Mouse (Mus musculus): ENCODE measurements around the gene Got1. TPM values are rescaled to one million over a fixed set of nuclear protein-coding genes. Genes with fewer than 3 reads are reported as not detected.
"Not testable (repeated sequence)": the region's sequence is repeated elsewhere in the genome, so short reads cannot be mapped to it uniquely, and the experiment has no call there.

The Got1 gene
- polyA plus RNA-seq, 1 experiment = 196 TPM

DNA sequence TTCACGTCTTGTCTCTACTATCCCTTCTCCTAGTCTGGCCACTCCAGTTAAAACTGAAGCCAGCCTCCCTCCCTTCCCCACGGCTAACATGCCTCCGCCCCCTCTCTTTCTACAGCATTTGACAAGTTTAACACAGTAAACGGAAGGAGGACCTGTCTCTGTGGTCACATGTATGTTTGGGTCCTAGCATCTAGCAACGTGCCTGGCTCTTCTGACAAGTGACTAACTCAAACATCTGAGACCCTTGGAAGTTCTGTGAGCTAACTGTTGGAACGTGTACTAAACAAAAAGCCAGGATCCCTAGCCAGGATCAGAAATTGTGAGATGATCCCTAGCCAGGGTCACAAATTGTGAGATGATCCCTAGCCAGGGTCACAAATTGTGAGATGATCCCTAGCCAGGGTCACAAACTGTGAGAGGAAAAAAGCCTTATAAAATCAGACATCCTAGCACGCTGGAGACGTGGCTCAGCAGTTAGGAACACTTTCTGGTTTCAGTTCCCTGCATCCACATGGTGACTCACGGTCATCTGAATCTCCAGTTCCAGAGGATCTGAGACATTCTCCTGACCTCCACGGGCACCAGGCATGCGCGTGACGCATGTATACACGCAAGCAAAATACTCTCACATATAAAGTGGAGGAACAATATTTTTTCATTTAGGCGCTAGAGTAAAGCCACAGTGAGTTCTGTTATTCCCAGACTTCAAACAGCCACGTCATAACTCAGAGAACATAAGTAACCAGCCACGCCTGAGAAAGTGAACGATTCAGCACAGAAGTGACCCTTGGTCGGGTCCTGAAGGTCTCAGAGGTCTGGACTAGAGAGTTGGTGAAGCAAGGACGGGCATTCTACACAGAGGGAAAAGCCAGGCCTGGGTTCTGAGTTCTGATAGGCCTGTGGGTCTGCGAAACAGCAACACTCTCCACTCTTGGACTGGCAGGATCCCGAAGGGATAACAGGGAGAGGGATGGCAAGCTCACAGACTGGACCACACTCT is 12.5 kb downstream of the Got1 start:
- peak overlapping the region; percentile 70 for H3K4me2 ChIP-seq (ENCODE audit: low read depth)
- TF ChIP-seq USF1 (IDR thresholded peaks at IDR 0.05; ENCODE audit: low read depth) = peak; percentile 6
- TF ChIP-seq E2F4 (IDR thresholded peaks at IDR 0.05; ENCODE audit: insufficient read depth) = no peak
- no peaks in the 10 kb centered on the region for H3K27me3 ChIP-seq (ENCODE audit: control insufficient read depth, insufficient read depth, insufficient read length)
- H3K4me3 ChIP-seq = no peak overlapping the region
- peaks cover 67% of the 10 kb centered on the region for H3K36me3 ChIP-seq (ENCODE audit: control insufficient read depth, insufficient read depth)
- peaks cover 60% of the 10 kb centered on the region for H3K79me2 ChIP-seq (ENCODE audit: control insufficient read depth, insufficient read depth)
- no peak overlapping the region for H3ac ChIP-seq (ENCODE audit: control insufficient read depth, insufficient read length)

DNA sequence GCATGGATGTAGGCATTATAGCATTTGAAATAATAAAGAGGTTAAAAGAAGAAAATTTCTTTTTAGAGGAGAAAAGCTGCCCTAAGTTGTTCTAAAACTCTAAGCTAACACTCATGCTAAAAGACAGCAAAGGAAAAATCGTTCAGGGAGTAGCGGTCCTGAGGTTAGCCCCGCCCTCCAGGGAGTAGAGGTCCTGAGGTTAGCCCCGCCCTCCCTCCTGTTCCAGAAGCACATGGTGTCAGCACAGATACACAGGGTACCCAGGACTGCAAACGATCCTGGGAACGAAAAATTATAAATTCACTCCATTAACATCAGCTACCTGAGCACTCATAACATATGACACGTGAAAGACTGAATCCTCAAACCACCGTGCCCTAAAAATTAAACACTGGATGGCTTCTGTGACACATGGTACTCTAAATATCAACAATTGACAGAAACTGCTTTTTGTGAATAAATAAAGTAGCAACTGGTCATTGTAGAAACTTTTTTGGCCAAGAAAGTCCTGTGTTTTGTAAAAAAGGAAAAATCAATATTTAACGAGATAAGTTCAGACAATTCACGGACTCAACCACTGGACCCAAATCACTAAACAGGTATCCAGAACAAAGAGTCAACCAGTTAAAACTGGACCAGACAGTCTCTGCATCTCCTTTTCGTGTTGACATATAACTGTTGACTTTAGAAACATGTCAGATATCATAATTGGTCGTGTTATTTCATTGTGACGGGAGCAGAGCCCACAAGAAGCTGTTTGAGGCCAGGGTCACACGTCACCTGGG is 13.8 kb downstream of the Got1 start:
- Histone ChIP-seq H3K36me3 (ENCODE audit: control insufficient read depth, insufficient read depth) (peaks cover 69% of the 10 kb centered on the region), H3K27me3 (ENCODE audit: control insufficient read depth, insufficient read depth, insufficient read length) (no peaks in the 10 kb centered on the region), H3K79me2 (ENCODE audit: control insufficient read depth, insufficient read depth) (peaks cover 47% of the 10 kb centered on the region), H3K4me2 (ENCODE audit: low read depth) (peak overlapping the region; percentile 70), H3ac (ENCODE audit: control insufficient read depth, insufficient read length) (no peak overlapping the region), H3K4me3 (no peak overlapping the region)
- TF ChIP-seq POLR2A (IDR thresholded peaks at IDR 0.05; ENCODE audit: insufficient read length, low read depth) (no peak), TCF3 (IDR thresholded peaks at IDR 0.05; ENCODE audit: insufficient read length, low read depth) (no peak), E2F4 (IDR thresholded peaks at IDR 0.05; ENCODE audit: insufficient read depth) (no peak), USF1 (IDR thresholded peaks at IDR 0.05; ENCODE audit: low read depth) (no peak), REST (IDR thresholded peaks at IDR 0.05; ENCODE audit: insufficient read depth, insufficient read length) (no peak), MAX (IDR thresholded peaks at IDR 0.05; ENCODE audit: low read depth) (no peak), MYOD1 (IDR thresholded peaks at IDR 0.05; ENCODE audit: control insufficient read depth in 1 of 3, insufficient read length in 2 of 3, low read depth in 2 of 3) (no peak), CEBPB (IDR thresholded peaks at IDR 0.05; ENCODE audit: insufficient read depth, poor library complexity, severe bottlenecking) (no peak), TCF12 (IDR thresholded peaks at IDR 0.05; ENCODE audit: insufficient read depth, poor library complexity, severe bottlenecking) (no peak), POLR2AphosphoS2 (IDR thresholded peaks at IDR 0.05; ENCODE audit: insufficient read length, low read depth) (no peak), MYOG (IDR thresholded peaks at IDR 0.05; ENCODE audit: control insufficient read depth in 1 of 3, insufficient read depth in 1 of 3, insufficient read length in 2 of 3, low read depth in 2 of 3) (no peak), SRF (IDR thresholded peaks at IDR 0.05; ENCODE audit: control insufficient read depth, insufficient read length, low read depth) (no peak)

DNA sequence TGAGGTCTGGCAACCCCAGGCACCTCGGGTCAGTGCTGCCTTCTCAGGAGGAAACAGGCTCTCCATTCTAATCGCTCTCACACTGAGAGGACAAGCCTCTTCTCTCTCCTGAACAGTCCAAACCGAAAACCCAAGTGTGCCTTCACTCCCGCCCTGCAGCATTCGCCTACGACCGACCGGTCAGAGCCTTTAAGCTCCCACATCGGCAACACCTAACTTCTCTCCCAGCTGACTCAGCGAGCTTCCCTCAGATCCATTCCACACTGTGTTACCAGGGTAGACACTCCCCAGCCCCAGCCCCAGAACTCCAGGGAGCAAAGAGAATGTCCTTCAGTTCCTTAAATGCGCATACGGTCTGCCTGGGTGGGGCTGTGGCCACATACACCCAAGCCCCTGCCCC is 19.0 kb downstream of the Got1 start:
- no peak overlapping the region for H3ac ChIP-seq (ENCODE audit: control insufficient read depth, insufficient read length)
- H3K36me3 ChIP-seq (ENCODE audit: control insufficient read depth, insufficient read depth) = peaks cover 85% of the 10 kb centered on the region
- H3K27me3 ChIP-seq (ENCODE audit: control insufficient read depth, insufficient read depth, insufficient read length) = no peaks in the 10 kb centered on the region
- H3K79me2 ChIP-seq (ENCODE audit: control insufficient read depth, insufficient read depth) = peaks cover 27% of the 10 kb centered on the region
- H3K4me2 ChIP-seq (ENCODE audit: low read depth) = no peak overlapping the region
- TF ChIP-seq TCF12 (IDR thresholded peaks at IDR 0.05; ENCODE audit: insufficient read depth, poor library complexity, severe bottlenecking) = no peak
- TF ChIP-seq MAX (IDR thresholded peaks at IDR 0.05; ENCODE audit: low read depth) = no peak
- no peak for TF ChIP-seq MYOG (IDR thresholded peaks at IDR 0.05; ENCODE audit: control insufficient read depth in 1 of 3, insufficient read depth in 1 of 3, insufficient read length in 2 of 3, low read depth in 2 of 3)
- TF ChIP-seq SRF (IDR thresholded peaks at IDR 0.05; ENCODE audit: control insufficient read depth, insufficient read length, low read depth) = no peak
- TF ChIP-seq POLR2A (IDR thresholded peaks at IDR 0.05; ENCODE audit: insufficient read length, low read depth) = no peak
- TF ChIP-seq CEBPB (IDR thresholded peaks at IDR 0.05; ENCODE audit: insufficient read depth, poor library complexity, severe bottlenecking) = no peak
- TF ChIP-seq REST (IDR thresholded peaks at IDR 0.05; ENCODE audit: insufficient read depth, insufficient read length) = no peak
- no peak for TF ChIP-seq TCF3 (IDR thresholded peaks at IDR 0.05; ENCODE audit: insufficient read length, low read depth)
- no peak for TF ChIP-seq USF1 (IDR thresholded peaks at IDR 0.05; ENCODE audit: low read depth)
- no peak for TF ChIP-seq POLR2AphosphoS2 (IDR thresholded peaks at IDR 0.05; ENCODE audit: insufficient read length, low read depth)
- no peak for TF ChIP-seq E2F4 (IDR thresholded peaks at IDR 0.05; ENCODE audit: insufficient read depth)
- H3K4me3 ChIP-seq = no peak overlapping the region

DNA sequence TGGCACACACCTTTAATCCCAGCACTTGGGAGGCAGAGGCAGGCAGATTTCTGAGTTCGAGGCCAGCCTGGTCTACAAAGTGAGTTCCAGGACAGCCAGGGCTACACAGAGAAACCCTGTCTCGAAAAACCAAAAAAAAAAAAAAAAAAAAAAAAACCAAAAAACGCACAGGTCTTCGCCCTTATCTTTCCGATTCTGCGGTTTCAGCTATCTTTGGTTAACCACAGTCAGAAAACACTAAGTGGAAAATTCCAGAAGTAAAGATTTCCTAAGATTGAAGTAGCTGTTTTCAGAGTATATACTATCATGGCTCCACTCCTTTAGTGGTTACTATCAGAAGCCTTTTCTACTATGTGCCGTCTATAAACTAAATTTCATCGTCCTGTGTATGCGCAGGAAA is 20.8 kb downstream of the Got1 start:
- H3K4me2 ChIP-seq (ENCODE audit: low read depth); H3K4me3 ChIP-seq; H3K79me2 ChIP-seq (ENCODE audit: control insufficient read depth, insufficient read depth); H3K27me3 ChIP-seq (ENCODE audit: control insufficient read depth, insufficient read depth, insufficient read length); H3ac ChIP-seq (ENCODE audit: control insufficient read depth, insufficient read length): not testable (repeated sequence)
- H3K36me3 ChIP-seq (ENCODE audit: control insufficient read depth, insufficient read depth) = peaks cover 67% of the 10 kb centered on the region

DNA sequence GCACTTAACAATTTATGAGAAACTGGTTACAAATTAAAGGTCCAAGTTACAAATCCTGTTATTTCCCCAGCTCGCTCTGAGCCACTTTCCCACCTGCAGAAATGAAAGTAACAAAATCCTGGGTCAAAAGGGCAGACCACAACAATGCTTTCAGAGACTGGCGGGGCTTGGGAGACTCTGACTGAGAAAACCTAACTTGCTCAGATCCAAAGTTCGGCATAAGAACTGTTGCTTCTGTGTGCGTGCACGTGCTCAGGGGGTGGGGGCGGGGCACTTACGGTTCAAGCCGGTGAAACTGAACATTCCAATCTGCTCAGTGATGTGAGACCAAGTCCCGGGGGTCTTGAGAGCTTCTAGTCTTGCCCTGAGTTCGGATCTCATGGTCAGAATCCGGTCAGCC is 21.8 kb downstream of the Got1 start:
- Histone ChIP-seq H3K36me3 (ENCODE audit: control insufficient read depth, insufficient read depth) (peaks cover 59% of the 10 kb centered on the region), H3K4me3 (no peak overlapping the region), H3K79me2 (ENCODE audit: control insufficient read depth, insufficient read depth) (no peaks in the 10 kb centered on the region), H3K4me2 (ENCODE audit: low read depth) (no peak overlapping the region), H3K27me3 (ENCODE audit: control insufficient read depth, insufficient read depth, insufficient read length) (no peaks in the 10 kb centered on the region), H3ac (ENCODE audit: control insufficient read depth, insufficient read length) (no peak overlapping the region)
- TF ChIP-seq MYOG (IDR thresholded peaks at IDR 0.05; ENCODE audit: control insufficient read depth in 1 of 3, insufficient read depth in 1 of 3, insufficient read length in 2 of 3, low read depth in 2 of 3) = no peak
- TF ChIP-seq TCF3 (IDR thresholded peaks at IDR 0.05; ENCODE audit: insufficient read length, low read depth) = no peak
- TF ChIP-seq USF1 (IDR thresholded peaks at IDR 0.05; ENCODE audit: low read depth) = no peak
- TF ChIP-seq REST (IDR thresholded peaks at IDR 0.05; ENCODE audit: insufficient read depth, insufficient read length) = no peak
- TF ChIP-seq TCF12 (IDR thresholded peaks at IDR 0.05; ENCODE audit: insufficient read depth, poor library complexity, severe bottlenecking) = no peak
- TF ChIP-seq MYOD1 (IDR thresholded peaks at IDR 0.05; ENCODE audit: control insufficient read depth in 1 of 3, insufficient read length in 2 of 3, low read depth in 2 of 3) = no peak
- TF ChIP-seq POLR2AphosphoS2 (IDR thresholded peaks at IDR 0.05; ENCODE audit: insufficient read length, low read depth) = no peak
- no peak for TF ChIP-seq SRF (IDR thresholded peaks at IDR 0.05; ENCODE audit: control insufficient read depth, insufficient read length, low read depth)
- TF ChIP-seq POLR2A (IDR thresholded peaks at IDR 0.05; ENCODE audit: insufficient read length, low read depth) = no peak
- TF ChIP-seq E2F4 (IDR thresholded peaks at IDR 0.05; ENCODE audit: insufficient read depth) = no peak
